Mouse (Mus musculus): Measurements from ENCODE around the gene Col1a2.

Col1a2 gene

DNA sequence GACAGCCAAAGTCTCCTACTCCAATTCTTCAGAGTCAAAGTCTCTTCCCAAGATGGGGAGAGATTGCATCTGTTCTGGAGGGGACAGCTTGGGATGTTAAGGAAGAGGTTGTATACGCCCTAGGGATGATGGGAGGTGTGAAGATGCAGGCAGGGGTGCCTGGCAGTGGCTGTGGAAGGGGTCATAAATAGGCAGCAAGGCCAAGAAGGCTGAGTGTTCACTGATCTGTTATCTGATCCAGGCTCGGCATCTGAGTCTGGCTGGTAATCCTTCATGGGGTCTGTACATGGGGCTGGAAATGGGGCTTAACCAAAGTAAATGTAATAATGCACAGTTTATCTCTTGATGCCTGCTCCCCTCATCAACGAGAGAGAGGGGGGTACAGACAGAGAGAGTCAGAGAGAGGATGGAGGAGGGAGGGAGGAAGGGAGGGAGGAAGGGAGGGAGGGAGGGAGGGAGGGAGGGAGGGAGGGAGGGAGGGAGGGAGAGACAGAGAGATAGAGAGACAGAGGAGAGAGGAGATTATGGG, at the start of gene Col1a2:
Col1a2 (plus strand) TSS at position 212 of the 529 bp plus-strand sequence.
- no peak for DNase-seq (ENCODE audit: low read depth, low spot score)

DNA sequence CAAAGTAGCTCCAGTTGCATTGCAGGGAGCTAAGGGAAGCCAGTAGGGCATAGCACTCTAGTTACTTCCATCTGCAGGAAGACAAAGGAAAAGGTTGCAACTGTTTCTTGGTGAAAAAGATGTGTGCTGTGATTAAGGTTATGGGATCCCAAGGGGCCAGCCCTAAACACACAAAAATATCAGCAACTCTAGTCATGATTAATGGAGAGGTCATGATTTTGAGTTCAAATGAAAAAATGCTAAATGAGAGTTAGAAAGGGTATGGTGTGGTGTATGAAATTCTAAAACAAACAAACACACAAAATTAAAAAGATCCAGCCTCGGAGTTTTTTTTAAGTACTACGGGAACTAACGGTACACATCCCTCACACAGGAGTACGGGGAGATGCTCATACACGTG, 49.1 kb upstream of the Col1a2 start:
- DNase-seq (ENCODE audit: low read depth, low spot score) = no peak

DNA sequence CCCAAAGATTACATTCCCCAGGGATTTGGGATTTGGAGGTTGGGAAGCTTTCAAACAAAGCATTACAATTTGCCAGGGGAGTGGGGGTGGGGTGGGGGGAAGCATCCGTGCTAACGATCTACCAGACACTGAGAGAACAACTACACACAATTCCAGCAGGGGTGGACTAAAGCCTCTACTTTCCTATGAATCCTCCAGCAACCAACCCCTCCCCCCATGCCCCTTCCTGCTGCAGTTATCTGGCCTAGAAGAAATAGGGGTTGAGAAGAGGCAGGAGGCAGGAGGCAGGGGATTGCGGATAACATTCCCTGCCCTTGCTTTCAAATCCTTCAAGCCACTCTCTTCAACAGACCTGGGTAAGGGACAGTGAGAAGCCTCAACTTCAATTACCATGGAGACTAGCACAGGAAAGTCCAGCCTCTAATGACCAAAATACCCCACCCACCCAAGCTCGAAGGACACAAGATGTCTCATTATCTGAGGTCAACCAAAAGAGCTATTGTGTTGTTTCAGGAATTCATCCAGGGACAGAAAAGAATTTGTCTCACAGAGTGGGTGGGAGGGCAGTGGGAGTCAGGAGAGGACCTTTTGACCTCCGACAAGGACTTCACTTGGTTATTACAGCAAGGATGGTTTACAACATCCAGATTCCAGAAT, 48.5 kb upstream of the Col1a2 start:
- DNase-seq (ENCODE audit: low read depth, low spot score) = peak; percentile 35

DNA sequence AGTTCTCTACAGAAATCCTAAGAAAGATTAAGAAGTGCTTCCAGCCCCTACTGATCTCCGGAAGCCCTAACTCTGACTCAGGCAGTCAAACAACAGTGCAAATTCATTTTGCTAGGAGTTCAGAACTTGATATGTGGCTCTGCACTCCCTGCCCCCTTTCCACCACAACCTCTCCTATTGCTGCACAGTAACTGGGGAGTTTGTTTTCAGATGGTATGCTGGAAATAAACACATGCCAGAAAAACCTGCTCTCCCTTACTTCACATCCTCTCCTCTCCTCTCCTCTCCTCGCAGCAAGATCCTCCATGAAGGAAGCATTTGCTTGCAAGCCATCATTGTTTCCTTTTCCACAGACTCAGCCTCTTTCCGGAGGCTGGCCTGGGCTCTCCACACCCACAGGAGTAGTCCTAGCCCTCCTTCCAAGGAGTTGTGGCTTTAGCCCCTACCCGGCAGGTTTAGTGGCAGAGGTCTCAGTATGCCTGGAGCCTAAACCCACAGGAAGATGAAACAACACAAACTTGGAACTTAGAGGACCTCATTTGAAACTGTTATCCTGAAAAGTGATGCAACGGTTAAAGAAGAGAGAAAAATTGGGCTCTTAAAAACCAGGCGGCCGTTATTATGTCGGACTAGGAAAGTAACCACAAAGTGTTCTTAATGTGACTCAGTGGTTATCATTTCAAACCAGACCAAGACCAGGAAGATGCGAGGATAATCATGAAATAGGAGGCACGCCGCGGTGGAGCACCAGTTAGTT, 47.7 kb upstream of the Col1a2 start:
- DNase-seq (ENCODE audit: low read depth, low spot score) = peak; percentile 13

DNA sequence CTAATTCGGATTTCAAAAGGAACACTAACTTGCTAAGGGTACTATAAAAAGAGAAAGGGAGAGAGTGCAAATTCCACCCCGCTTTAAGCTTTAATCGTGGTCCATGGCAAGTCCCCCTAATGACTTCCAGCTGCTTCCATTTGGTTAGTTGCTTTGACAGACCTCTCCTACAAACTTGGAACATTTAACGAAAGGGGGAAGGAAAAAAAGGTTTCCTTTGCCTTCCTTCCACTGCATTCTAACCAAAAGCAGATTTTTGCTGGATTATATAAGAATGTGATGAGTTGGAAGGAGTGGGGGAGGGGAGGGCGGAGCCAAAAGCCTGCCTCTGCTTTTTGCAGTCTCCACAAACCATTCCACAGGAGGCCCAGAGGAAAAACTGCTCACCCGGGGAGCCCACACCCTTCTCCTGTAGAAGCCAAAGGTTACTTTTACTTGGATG, 47.0 kb upstream of the Col1a2 start:
- DNase-seq (ENCODE audit: low read depth, low spot score) = peak; percentile 20

DNA sequence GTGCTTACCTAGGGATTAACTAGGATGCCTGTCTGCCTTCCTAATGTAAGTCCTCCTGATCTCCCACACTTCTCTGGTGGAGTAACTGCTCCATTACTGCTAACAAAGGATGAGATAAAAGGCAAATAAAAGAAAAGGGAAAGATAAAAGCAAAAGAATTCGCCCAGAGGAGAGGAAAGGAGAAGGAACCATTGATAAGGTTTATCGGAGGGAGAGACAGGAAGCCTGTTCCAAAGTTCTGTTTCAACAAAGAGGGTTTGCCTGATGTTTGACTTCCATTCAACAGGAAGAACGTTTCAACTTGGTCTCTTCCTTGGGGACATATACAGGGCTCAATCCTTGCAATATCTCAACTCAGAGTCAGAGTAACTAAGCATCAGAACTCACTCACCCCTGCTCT, 39.3 kb upstream of the Col1a2 start:
- DNase-seq (ENCODE audit: low read depth, low spot score) = no peak

DNA sequence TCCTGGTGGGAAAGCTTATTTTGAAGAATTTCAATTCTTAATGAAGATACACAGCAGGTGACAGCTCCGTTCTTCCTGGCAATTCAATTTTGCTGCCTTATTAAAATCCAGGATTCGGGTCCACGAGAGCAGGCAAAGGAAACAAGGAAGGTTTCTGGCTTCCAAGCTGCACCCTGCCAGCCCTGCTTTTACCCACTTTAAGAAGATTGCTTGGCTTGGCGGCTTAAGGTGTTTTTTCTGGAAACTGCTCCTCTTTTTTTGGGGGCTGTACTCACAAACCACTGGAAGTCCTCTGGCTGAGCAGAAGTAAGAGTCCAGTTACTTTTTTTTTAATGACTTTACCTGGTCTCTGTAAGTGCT, 21.1 kb upstream of the Col1a2 start:
- DNase-seq (ENCODE audit: low read depth, low spot score) = no peak

DNA sequence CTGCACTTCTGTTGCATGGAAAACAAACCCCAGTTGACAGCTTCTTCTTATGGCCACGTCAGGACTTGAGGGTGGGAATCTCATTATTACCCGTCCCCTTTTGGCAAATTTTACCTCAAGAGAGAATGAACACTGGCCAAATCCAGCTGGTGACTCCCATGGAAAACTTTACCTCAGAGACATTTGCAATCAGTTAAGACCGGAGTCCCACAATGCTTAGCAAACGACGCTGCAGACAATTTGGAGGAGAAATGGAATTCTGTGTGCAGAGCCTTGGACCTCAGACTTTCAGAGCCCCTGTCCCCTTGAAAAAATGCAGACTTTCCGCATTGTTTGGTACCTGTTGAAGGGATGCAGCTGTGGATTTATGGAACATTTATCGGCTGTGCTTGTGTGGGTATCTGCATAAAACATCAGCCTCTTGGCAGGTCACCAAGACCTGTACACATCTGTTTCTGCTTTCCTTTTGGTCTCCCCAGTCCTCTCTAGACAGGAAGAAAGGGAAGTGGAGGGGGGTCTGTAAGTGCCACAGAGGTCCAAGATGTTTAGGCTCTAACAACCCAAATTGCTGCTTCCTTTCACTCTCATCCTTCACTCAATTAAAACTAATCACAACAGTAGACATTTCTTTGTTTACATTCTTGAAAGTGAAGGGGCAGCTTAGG, 20.5 kb upstream of the Col1a2 start:
- DNase-seq (ENCODE audit: low read depth, low spot score) = no peak

DNA sequence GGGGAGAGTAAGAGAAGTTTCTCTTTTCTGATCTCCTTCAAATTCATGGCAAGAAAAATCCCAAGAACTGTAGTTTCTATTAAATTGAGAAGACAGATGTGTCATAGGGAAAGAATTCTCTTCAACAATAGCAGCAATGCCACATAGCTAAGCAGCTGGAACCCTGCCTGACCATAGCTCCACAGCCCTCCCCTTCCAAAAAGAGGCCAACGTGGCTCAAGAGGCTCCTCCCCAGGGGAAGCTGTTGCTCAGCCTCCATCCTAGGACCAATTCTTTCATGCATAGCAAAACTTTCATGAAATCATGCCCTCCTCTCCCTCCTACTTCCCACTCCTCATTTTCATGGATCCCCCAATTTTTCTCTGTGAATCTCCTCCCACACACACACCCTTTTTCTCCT, 16.3 kb upstream of the Col1a2 start:
- DNase-seq (ENCODE audit: low read depth, low spot score) = no peak

DNA sequence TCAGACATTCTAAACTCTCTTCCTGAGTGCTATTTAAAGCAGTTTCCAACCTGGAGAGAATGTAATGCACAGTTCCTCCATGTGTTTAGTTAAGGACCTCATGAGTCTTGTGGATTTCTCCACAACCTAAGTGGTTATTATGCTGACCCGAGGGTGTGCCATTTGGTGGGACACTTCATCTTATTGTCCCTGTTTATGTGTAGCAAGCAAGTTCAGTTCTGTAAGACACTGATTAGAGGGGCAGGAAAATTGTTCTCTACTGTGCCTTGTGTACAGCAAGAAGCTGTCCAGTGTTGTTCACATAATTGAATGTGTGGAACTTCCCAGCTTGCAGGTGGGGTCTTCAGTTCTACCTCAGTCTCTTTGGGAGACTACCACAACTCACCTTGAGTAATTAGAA, 15.6 kb upstream of the Col1a2 start:
- DNase-seq (ENCODE audit: low read depth, low spot score) = no peak

DNA sequence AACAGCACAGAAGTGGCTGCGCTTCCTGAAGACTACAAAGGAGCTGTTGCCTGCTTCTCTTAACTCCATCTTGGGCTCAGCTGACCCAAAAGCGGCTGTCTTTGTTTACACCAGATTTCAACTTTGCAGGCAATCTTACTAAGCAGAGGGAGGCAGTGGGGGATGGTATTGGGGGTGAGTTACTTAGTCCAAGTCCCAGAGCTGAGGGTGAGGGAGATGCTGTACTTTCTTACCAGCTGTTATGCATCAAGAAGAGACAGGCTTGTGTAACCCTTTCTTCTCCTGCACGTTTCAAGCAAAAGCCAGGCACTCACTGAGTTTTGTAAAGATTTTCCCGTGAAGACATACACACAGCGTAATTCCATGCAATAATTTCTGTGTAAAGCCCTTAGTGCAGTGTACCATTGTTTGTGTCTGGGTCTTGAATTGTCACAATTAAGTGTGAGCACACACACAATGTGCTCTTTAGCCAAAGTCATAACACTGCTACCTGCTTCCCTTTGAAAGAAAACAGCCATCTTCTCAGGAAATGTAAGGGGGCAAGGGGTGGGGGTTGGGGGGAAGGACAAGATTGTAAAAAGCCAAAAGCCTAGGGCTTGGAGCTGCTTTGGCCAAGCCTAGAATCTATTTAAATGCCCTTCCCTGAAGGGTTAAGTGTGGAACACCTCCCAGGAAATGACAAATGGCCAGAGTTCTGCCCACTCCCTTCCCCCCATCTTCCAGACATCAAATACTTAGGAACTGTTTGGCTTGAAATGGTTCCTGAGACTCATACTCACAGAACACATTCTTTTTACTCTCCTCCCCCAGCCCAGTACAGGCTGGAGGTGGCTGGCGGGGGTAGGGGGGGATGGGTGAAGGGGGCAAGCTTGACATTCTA, 15.0 kb upstream of the Col1a2 start:
- DNase-seq (ENCODE audit: low read depth, low spot score) = no peak

DNA sequence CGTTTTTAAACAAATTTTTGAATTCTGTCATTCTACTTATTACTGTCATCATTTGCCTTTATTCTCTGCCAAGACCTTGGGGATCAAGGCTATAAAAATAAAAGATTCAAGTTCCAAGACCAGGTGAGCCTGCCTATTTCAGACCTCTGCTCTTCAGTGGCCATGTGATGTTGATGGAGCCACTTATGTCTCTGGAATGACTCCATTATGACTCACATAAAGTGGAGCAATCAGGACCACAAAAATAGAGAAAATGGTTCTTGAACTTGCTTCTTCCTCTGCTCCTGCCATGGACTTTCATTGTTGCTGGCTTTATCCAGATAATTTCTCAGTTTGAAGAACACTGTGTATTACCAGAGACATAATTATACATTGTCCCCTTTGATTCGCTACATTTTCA, 10.9 kb upstream of the Col1a2 start:
- no peak for DNase-seq (ENCODE audit: low read depth, low spot score)

DNA sequence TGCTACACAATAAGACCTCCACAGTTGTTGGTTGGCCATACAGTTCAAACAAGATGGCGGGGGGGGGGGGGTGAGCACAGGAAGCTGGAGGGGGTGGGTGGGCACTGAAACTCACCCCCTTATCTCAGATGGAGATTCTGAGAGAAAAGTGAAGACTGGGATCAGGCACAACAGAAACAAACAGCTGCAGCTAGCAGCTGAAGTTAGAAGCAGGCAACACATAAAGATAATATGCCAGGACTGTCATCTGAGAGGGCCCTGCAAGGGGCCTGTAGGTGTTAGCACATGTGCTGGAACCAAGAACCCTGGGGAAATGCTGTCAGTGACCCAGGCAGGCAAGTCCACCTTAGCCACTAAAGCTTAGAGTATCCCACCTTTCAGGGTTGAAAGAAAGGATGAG, 8.2 kb upstream of the Col1a2 start:
- no peak for DNase-seq (ENCODE audit: low read depth, low spot score)

DNA sequence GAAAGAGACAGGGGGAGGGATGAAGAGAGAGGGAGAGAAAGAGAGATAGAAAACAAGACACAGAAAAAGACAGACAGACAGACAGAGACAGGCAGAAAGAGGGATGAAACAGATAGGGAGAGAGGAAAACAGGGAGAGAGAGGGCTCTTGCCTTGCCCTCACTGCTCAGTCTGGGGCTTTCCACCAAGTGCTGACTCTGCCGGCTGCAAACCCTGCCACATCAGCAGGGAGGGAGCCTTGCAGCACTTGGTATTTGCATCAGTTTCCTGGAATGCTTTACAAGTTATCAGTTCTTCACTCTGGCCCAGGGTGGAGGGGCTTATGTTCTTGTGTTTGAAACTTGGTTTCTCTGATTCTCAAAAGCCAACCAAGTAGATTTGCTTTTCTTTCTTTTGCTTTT, 1.5 kb upstream of the Col1a2 start:
- DNase-seq (ENCODE audit: low read depth, low spot score) = no peak

DNA sequence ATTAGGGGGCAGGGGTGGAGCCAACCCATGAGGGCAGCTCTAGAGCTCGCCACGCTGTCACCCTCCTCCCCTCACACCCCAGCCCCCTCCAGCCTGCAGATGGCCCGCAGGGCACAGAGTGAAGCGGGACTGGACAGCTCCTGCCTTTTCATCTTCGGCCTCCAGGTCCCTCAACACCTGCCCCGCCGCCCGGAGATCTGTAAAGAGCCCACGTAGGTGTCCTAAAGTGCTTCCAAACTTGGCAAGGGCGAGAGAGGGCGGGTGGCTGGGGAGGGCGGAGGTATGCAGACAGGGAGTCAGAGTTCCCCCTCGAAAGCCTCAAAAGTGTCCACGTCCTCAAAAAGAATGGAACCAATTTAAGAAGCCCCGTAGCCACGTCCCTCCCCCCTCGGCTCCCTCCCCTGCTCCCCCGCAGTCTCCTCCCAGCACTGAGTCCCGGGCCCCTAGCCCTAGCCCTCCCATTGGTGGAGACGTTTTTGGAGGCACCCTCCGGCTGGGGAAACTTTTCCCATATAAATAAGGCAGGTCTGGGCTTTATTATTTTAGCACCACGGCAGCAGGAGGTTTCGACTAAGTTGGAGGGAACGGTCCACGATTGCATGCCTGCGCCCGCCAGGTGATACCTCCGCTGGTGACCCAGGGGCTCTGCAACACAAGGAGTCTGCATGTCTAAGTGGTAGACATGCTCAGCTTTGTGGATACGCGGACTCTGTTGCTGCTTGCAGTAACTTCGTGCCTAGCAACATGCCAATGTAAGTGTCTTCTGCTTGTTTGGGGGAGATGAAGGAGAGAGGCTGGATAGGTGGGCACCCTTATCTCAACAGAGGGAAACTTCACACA, 764 bp downstream of the Col1a2 start:
- peak; percentile 25 for DNase-seq (ENCODE audit: low read depth, low spot score)

DNA sequence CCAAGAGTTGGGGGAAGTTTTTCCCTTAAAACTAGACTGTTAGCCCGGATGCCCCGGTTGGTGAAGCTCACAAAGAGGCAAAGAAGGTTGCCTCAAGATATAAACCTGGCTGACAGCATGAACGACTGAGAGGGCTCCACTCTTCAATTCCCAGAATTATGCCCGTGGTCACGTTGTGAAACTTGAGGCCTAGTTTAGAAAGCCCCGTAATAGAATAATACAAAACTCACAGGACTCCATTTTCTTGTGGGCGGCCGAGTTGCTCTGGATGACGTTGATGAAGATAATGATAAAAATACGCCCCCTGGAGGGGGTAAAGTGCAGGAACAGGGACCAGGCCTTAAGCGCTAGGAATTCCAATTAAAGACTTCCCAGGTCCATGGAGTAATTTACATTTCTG, 1.5 kb downstream of the Col1a2 start:
- DNase-seq (ENCODE audit: low read depth, low spot score) = peak; percentile 47

DNA sequence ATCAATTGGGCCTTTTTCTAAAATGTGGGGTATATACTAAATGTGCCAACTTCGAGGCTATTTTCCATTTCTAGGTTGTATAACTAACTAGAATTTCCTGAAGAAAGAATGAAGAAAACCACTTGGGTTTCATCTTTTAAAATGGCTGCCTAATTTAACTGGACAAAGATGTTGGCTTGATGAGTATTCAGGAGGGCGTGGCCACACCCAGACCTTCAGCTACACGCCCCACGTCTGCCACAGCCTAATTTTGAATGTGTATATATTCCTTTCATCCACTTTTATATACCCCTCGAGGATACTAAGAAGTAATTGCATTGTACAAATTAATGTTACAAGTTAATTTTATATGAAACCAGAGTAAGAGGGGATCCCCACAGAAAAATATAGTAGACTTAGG, 2.2 kb downstream of the Col1a2 start:
- DNase-seq (ENCODE audit: low read depth, low spot score) = no peak

DNA sequence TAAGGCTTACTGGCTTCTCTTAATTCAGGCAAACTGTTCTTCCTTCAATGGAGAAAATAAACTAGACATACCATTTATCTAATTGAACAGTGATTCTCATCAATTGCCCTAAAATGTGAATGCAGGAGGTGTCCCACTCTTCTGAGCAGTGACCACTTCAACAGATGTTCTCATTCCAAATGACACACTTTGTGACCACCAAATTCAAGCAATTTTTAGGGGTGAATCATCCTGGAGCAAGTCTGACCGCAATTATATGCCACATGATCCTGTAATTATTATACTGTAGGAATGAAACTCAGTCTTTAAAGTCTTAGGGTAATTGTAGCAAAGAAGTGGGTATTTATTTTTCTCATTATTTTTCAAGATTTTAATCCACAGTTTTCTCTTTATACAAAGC, 2.7 kb downstream of the Col1a2 start:
- no peak for DNase-seq (ENCODE audit: low read depth, low spot score)

DNA sequence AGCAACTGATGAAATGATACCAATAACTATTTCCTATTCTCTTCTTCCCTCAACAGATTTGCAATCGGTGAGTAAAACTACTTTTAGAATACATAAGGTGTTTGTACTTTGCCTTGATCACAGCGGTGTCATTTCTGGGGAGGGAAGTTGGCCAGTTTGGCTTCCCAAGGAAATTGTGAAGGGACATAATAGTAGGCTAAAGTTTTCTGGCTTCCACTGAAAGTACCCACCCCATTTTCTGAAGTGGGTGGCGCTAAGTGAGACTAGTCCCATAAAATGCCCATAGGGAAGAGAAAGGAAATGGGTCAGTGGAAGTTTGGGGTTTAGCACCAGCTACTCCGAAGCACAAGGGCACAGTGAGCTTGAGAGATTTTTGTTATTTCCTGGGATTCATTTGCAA, 3.7 kb downstream of the Col1a2 start:
- no peak for DNase-seq (ENCODE audit: low read depth, low spot score)

DNA sequence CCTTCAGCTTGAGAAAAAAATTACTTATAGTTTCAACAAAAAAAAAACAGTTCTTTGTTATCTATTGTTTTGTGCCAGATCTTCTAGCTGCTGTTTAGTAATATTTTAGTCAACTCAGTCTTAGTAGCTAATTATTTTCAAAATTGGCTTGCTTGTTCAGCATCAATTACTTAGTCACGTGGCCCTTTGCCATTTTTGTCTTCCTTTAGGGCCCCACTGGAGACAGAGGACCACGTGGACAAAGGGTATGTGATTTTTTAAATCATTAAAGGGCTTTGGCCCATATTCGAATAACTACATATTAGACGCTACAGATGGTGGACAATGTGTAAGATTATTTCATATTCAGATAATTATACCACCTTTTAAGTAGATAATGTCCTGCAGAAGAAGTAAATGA, 4.8 kb downstream of the Col1a2 start:
- DNase-seq (ENCODE audit: low read depth, low spot score) = no peak

DNA sequence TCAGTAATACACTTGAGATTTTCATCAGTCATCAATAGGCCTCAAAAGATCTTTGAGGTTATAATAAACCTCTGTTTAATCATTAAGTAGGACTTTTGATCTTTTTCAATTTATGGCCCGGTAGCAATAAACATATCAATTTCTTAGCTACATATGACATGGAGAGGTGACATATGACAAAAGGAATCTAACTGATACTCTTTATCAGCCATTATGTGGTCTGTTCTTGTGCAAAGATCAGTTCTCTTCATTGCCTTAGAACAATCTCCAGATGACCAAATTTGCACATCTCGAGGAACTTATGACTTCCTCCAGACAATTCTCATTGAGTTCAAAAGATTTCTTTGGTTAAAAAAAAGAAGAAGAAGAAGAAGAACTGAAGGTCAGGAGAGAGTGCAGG, 10.1 kb downstream of the Col1a2 start:
- no peak for DNase-seq (ENCODE audit: low read depth, low spot score)
